Mouse (Mus musculus) cerebellum, adult (tissue): ENCODE results near the gene Usp1.
"Not testable (repeated sequence)": the region's sequence is repeated elsewhere in the genome, so short reads cannot be mapped to it uniquely, and the experiment has no call there.

Experiments used
- ATAC-seq: cut with Nextera tagmentation; 2 replicates; pipeline ENCODE4 v1.9.2; 2017; ENCODE audit warnings: mild to moderate bottlenecking, moderate library complexity, mixed read lengths; ENCODE audit not compliant: insufficient number of reproducible peaks, low FRiP score, low TSS enrichment

Gene Usp1

GRCm38 (mm10) chr4:98923568-98924070 is at the start of gene Usp1:
Usp1 (plus strand) TSS chr4:98923810.
- peak; percentile 53 for ATAC-seq

- no peak for ATAC-seq
Measured at GRCm38 (mm10) chr4:98882706-98883105, 40.9 kb upstream of the Usp1 start.

- ATAC-seq = no peak
Measured at GRCm38 (mm10) chr4:98886377-98886776, 37.2 kb upstream of the Usp1 start.

GRCm38 (mm10) chr4:98887148-98887547 is 36.5 kb upstream of the Usp1 start:
- ATAC-seq = peak; percentile 91

- ATAC-seq = no peak
Measured at GRCm38 (mm10) chr4:98910246-98910645, 13.4 kb upstream of the Usp1 start.

- no peak for ATAC-seq
Measured at GRCm38 (mm10) chr4:98917724-98918123, 5.9 kb upstream of the Usp1 start.

GRCm38 (mm10) chr4:98918204-98918603 is 5.4 kb upstream of the Usp1 start:
- ATAC-seq = no peak

- ATAC-seq = no peak
Measured at GRCm38 (mm10) chr4:98920896-98921295, 2.7 kb upstream of the Usp1 start.

- ATAC-seq = peak; percentile 9; the same call in 1 of the 2 replicates
Measured at GRCm38 (mm10) chr4:98922061-98922642, 1.5 kb upstream of the Usp1 start.

- ATAC-seq = peak; percentile 95
Measured at GRCm38 (mm10) chr4:98922643-98923567, 705 bp upstream of the Usp1 start.

- ATAC-seq = peak; percentile 16
Measured at GRCm38 (mm10) chr4:98924071-98924905, 678 bp downstream of the Usp1 start.

- ATAC-seq = no peak
Measured at GRCm38 (mm10) chr4:98924906-98925178, 1.2 kb downstream of the Usp1 start.

GRCm38 (mm10) chr4:98925250-98925781 is 1.7 kb downstream of the Usp1 start:
- no peak for ATAC-seq

- ATAC-seq = no peak
Measured at GRCm38 (mm10) chr4:98936036-98936435, 12.4 kb downstream of the Usp1 start.

GRCm38 (mm10) chr4:98938210-98938609 is 14.6 kb downstream of the Usp1 start:
- not testable (repeated sequence) for ATAC-seq

GRCm38 (mm10) chr4:98950563-98950962 is 27.0 kb downstream of the Usp1 start:
- ATAC-seq = no peak

GRCm38 (mm10) chr4:98955986-98956385 is 32.4 kb downstream of the Usp1 start:
- ATAC-seq = no peak

- no peak for ATAC-seq
Measured at GRCm38 (mm10) chr4:98960243-98960642, 36.6 kb downstream of the Usp1 start.

GRCm38 (mm10) chr4:98969946-98970345 is 46.3 kb downstream of the Usp1 start:
- ATAC-seq = no peak

- ATAC-seq = no peak
Measured at GRCm38 (mm10) chr4:98975741-98976140, 52.1 kb downstream of the Usp1 start.
